Mouse (Mus musculus) Patski (cell line): ENCODE measurements around the gene Tbx2. TPM values are rescaled to one million over a fixed set of nuclear protein-coding genes. Genes with fewer than 3 reads are reported as not detected.
A peak's percentile ranks its signal among the peaks of the same experiment; 100 is the strongest.

Experiments used
- ATAC-seq: fragments of 100-300 bp; one replicate; pipeline ENCODE4 v1.8.0; 2021
- CTCF ChIA-PET: fragments of 350-600 bp; sonication (Branson Sonifier 250); formaldehyde crosslinking; loops from one replicate; lab custom pipeline; 2022; ENCODE audit warnings: inconsistent platforms; lab: Charles Lee
- POLR2A ChIA-PET: fragments of 350-600 bp; sonication (Branson Sonifier 250); formaldehyde crosslinking; loops from one replicate; lab custom pipeline; 2022; ENCODE audit warnings: antibody characterized with exemption, inconsistent platforms; lab: Charles Lee
- DNase-seq: peaks from one replicate; pipeline ENCODE4 v3.0.0-alpha.2; 2011; ENCODE audit warnings: low read depth, low spot score
- H3K27me3 ChIP-seq: fragments of 371-371 bp; one replicate; pipeline ENCODE4 v1.5.1; 2021
- CTCF ChIP-seq: fragments of 100-300 bp; IDR thresholded peaks from one replicate; pipeline ENCODE4 v1.5.1; 2021
- in situ Hi-C: fragments of 300-500 bp; cut with MboI; formaldehyde crosslinking; loops from 3 replicates; pipeline ENCODE4 v1.11.1; 2018; ENCODE audit warnings: low pct_unique_long_range_greater_than_20kb, mixed read lengths
- polyA plus RNA-seq: library from polyadenylated mRNA; unstranded; gene quantifications from one replicate; pipeline ENCODE4 v1.2.3, GENCODE M21; 2021

Tbx2 gene
- polyA plus RNA-seq, 1 experiment from 2014 or later = 1.8 TPM

GRCm38 (mm10) chr11:85823181-85823580 lies 9.2 kb upstream of the Tbx2 start:
- CTCF ChIA-PET = interaction anchor here (0.7 to 2.5 kb wide), 5 partner anchors 9 to 304 kb away, joined by 3 to 6 read pairs (median 5); no protein-coding TSS in a partner anchor
- ATAC-seq = no peak
- no peaks in the 10 kb centered on the region for H3K27me3 ChIP-seq
- TF ChIP-seq CTCF = peak; percentile 97
- DNase-seq = no peak
- POLR2A ChIA-PET = interaction anchor here (0.9 kb wide), 1 partner anchor 307 kb away, joined by 3 read pairs; no protein-coding TSS in a partner anchor
- in situ Hi-C loops = loop anchor here (5.0 kb wide), 1 partner anchor 296 kb away; no protein-coding TSS in a partner anchor

- CTCF ChIA-PET = interaction anchor here (1.0 to 2.5 kb wide), 3 partner anchors 116 to 305 kb away, joined by 3 to 5 read pairs (median 5); no protein-coding TSS in a partner anchor
- in situ Hi-C loops = loop anchor here (5.0 kb wide), 1 partner anchor 296 kb away; no protein-coding TSS in a partner anchor
- TF ChIP-seq CTCF = no peak
- POLR2A ChIA-PET = interaction anchor here (0.9 kb wide), 1 partner anchor 308 kb away, joined by 3 read pairs; no protein-coding TSS in a partner anchor
- DNase-seq (no peak), ATAC-seq (no peak)
- H3K27me3 ChIP-seq = no peaks in the 10 kb centered on the region
These were observed 8.6 kb upstream of the Tbx2 start for GRCm38 (mm10) chr11:85823794-85824193.

- H3K27me3 ChIP-seq = no peaks in the 10 kb centered on the region
- ChIA-PET POLR2A (no interaction called here), CTCF (interaction anchor here (1.0 kb wide), 1 partner anchor 306 kb away, joined by 3 read pairs; no protein-coding TSS in a partner anchor)
- DNase-seq (no peak), ATAC-seq (no peak)
- in situ Hi-C loops = no loop called here
- no peak for TF ChIP-seq CTCF
These were observed 7.3 kb upstream of the Tbx2 start for GRCm38 (mm10) chr11:85825031-85825430.

GRCm38 (mm10) chr11:85825823-85826222 lies 6.5 kb upstream of the Tbx2 start:
- no peak for TF ChIP-seq CTCF
- DNase-seq (no peak), ATAC-seq (no peak)
- H3K27me3 ChIP-seq = no peaks in the 10 kb centered on the region
- in situ Hi-C loops = no loop called here
- CTCF ChIA-PET = interaction anchor here (1.0 kb wide), 1 partner anchor 307 kb away, joined by 3 read pairs; no protein-coding TSS in a partner anchor
- POLR2A ChIA-PET = interaction anchor here (0.6 kb wide), 1 partner anchor 269 kb away, joined by 5 read pairs; no protein-coding TSS in a partner anchor

- ATAC-seq = no peak
- no peak for DNase-seq
- H3K27me3 ChIP-seq = no peaks in the 10 kb centered on the region
- no peak for TF ChIP-seq CTCF
- in situ Hi-C loops = no loop called here
- POLR2A ChIA-PET = interaction anchor here (0.6 kb wide), 1 partner anchor 31 kb away, joined by 3 read pairs; no protein-coding TSS in a partner anchor
- CTCF ChIA-PET = no interaction called here
These were observed 5.0 kb upstream of the Tbx2 start for GRCm38 (mm10) chr11:85827342-85827741.

GRCm38 (mm10) chr11:85828691-85829519 lies 3.4 kb upstream of the Tbx2 start:
- no peaks in the 10 kb centered on the region for H3K27me3 ChIP-seq
- ChIA-PET POLR2A (interaction anchor here (0.6 kb wide), 1 partner anchor 241 kb away, joined by 3 read pairs; no protein-coding TSS in a partner anchor), CTCF (no interaction called here)
- DNase-seq = no peak
- no peak for TF ChIP-seq CTCF
- no peak for ATAC-seq
- in situ Hi-C loops = no loop called here

GRCm38 (mm10) chr11:85829520-85830440 lies 2.6 kb upstream of the Tbx2 start:
- no peaks in the 10 kb centered on the region for H3K27me3 ChIP-seq
- no peak for TF ChIP-seq CTCF
- POLR2A ChIA-PET = interaction anchor here (0.6 kb wide), 1 partner anchor 242 kb away, joined by 3 read pairs; no protein-coding TSS in a partner anchor
- DNase-seq (no peak), ATAC-seq (no peak)
- CTCF ChIA-PET = no interaction called here
- in situ Hi-C loops = no loop called here

- ATAC-seq (no peak), DNase-seq (no peak)
- no peaks in the 10 kb centered on the region for H3K27me3 ChIP-seq
- POLR2A ChIA-PET = interaction anchor here (0.6 kb wide), 1 partner anchor 54 kb away, joined by 4 read pairs; no protein-coding TSS in a partner anchor
- TF ChIP-seq CTCF = no peak
- CTCF ChIA-PET = no interaction called here
- in situ Hi-C loops = no loop called here
These were observed 1.4 kb upstream of the Tbx2 start for GRCm38 (mm10) chr11:85830901-85831341.

GRCm38 (mm10) chr11:85831656-85832230 lies 608 bp upstream of the Tbx2 start:
- no peak for TF ChIP-seq CTCF
- in situ Hi-C loops = no loop called here
- ChIA-PET CTCF (no interaction called here), POLR2A (interaction anchor here (0.7 kb wide), 1 partner anchor 45 kb away, joined by 6 read pairs; no protein-coding TSS in a partner anchor)
- no peaks in the 10 kb centered on the region for H3K27me3 ChIP-seq
- DNase-seq = no peak
- ATAC-seq = no peak
